Mouse (Mus musculus) urinary bladder, postnatal 10 days (tissue): ENCODE data around the gene Cnksr3.
A peak's percentile ranks its signal among the peaks of the same experiment; 100 is the strongest.

Source experiments
- DNase-seq: peaks from one replicate; pipeline ENCODE4 v3.0.0; 2022; ENCODE audit warnings: low spot score

Cnksr3 gene

GRCm38 (mm10) chr10:7211696-7212482 is at the start of gene Cnksr3:
Cnksr3 (minus strand) TSS chr10:7212237.
- peak; percentile 94 for DNase-seq

- DNase-seq, result no peak
These were observed 48.4 kb upstream of the Cnksr3 start for GRCm38 (mm10) chr10:7260166-7261108.

GRCm38 (mm10) chr10:7258607-7259006 is 46.6 kb upstream of the Cnksr3 start:
- no peak for DNase-seq

GRCm38 (mm10) chr10:7250455-7250854 is 38.4 kb upstream of the Cnksr3 start:
- no peak for DNase-seq

- no peak for DNase-seq
These were observed 22.6 kb upstream of the Cnksr3 start for GRCm38 (mm10) chr10:7234601-7235000.

- no peak for DNase-seq
These were observed 5.6 kb upstream of the Cnksr3 start for GRCm38 (mm10) chr10:7217551-7218127.

- DNase-seq, result no peak
These were observed 2.7 kb upstream of the Cnksr3 start for GRCm38 (mm10) chr10:7214718-7215117.

- no peak for DNase-seq
These were observed 1.1 kb upstream of the Cnksr3 start for GRCm38 (mm10) chr10:7213066-7213630.

GRCm38 (mm10) chr10:7212537-7212936 is 500 bp upstream of the Cnksr3 start:
- DNase-seq, result no peak

GRCm38 (mm10) chr10:7210991-7211695 is 894 bp downstream of the Cnksr3 start:
- peak; percentile 40 for DNase-seq

GRCm38 (mm10) chr10:7209691-7210455 is 2.2 kb downstream of the Cnksr3 start:
- DNase-seq, result no peak

- no peak for DNase-seq
These were observed 3.1 kb downstream of the Cnksr3 start for GRCm38 (mm10) chr10:7208859-7209441.

- DNase-seq, result no peak
These were observed 4.7 kb downstream of the Cnksr3 start for GRCm38 (mm10) chr10:7207301-7207700.

- no peak for DNase-seq
These were observed 5.5 kb downstream of the Cnksr3 start for GRCm38 (mm10) chr10:7206571-7206970.

- no peak for DNase-seq
These were observed 6.5 kb downstream of the Cnksr3 start for GRCm38 (mm10) chr10:7205576-7205975.

GRCm38 (mm10) chr10:7204953-7205352 is 7.1 kb downstream of the Cnksr3 start:
- DNase-seq, result no peak

GRCm38 (mm10) chr10:7202576-7202975 is 9.5 kb downstream of the Cnksr3 start:
- no peak for DNase-seq

GRCm38 (mm10) chr10:7200665-7201064 is 11.4 kb downstream of the Cnksr3 start:
- DNase-seq, result no peak

GRCm38 (mm10) chr10:7198201-7198600 is 13.8 kb downstream of the Cnksr3 start:
- no peak for DNase-seq

GRCm38 (mm10) chr10:7197733-7198132 is 14.3 kb downstream of the Cnksr3 start:
- DNase-seq, result no peak
